Mouse (Mus musculus) heart, postnatal 0 days (tissue): ENCODE results near the gene Tnr. TPM values are rescaled to one million over a fixed set of nuclear protein-coding genes. Genes with fewer than 3 reads are reported as not detected.

Experiments used
- ATAC-seq: fragments of 200-750 bp; cut with Nextera tagmentation; 2 replicates; pipeline ENCODE4 v1.8.0; 2017; ENCODE audit warnings: low read depth, moderate number of reproducible peaks, moderate library complexity; ENCODE audit not compliant: insufficient read depth
- DNase-seq: peaks from one replicate; pipeline ENCODE4 v3.0.0-alpha.2; 2016; ENCODE audit warnings: low spot score
- H3K27ac ChIP-seq: fragments of 300-500 bp; sonication (generic); 2 replicates; pipeline ENCODE4 v1.5.1; 2014; ENCODE audit warnings: low read depth, mild to moderate bottlenecking
- H3K27me3 ChIP-seq: fragments of 300-500 bp; sonication (generic); 2 replicates; pipeline ENCODE4 v1.6.1; 2014; ENCODE audit warnings: low read length, mixed read lengths; ENCODE audit not compliant: control insufficient read depth, insufficient read depth
- H3K36me3 ChIP-seq: fragments of 300-500 bp; sonication (generic); replicated peaks from 2 replicates; pipeline ENCODE4 v1.6.1; 2014; ENCODE audit warnings: low read length, mixed read lengths; ENCODE audit not compliant: control insufficient read depth, insufficient read depth
- H3K4me1 ChIP-seq: fragments of 300-500 bp; sonication (generic); 2 replicates; pipeline ENCODE4 v1.6.1; 2014; ENCODE audit warnings: antibody characterized with exemption; ENCODE audit not compliant: control insufficient read depth, insufficient read depth
- H3K4me2 ChIP-seq: fragments of 300-500 bp; sonication (generic); 2 replicates; pipeline ENCODE4 v1.6.1; 2014; ENCODE audit warnings: low read depth, mild to moderate bottlenecking, low read length, moderate library complexity
- H3K4me3 ChIP-seq: fragments of 300-500 bp; sonication (generic); 2 replicates; pipeline ENCODE4 v1.5.1; 2014; ENCODE audit warnings: low read depth, low read length
- H3K9ac ChIP-seq: fragments of 300-500 bp; sonication (generic); replicated peaks from 2 replicates; pipeline ENCODE4 v1.6.1; 2014; ENCODE audit warnings: low read depth, low read length, mixed read lengths
- H3K9me3 ChIP-seq: fragments of 300-500 bp; sonication (generic); replicated peaks from 2 replicates; pipeline ENCODE4 v1.6.1; 2016; ENCODE audit warnings: low read length; ENCODE audit not compliant: control insufficient read depth
- CTCF ChIP-seq: IDR thresholded peaks from 2 replicates; pipeline ENCODE4 v1.5.1; 2016; ENCODE audit warnings: antibody characterized with exemption, control low read depth, low read depth
- EP300 ChIP-seq: IDR thresholded peaks from 2 replicates; pipeline ENCODE4 v1.6.1; 2016; ENCODE audit warnings: antibody characterized with exemption, low read depth
- WGBS: fragments of 180-500 bp; shearing (Covaris S2); extraction: QIAGEN DNeasy Blood & Tissue Kit; methylation state at CpG from one replicate; pipeline ENCODE4 v1.1.7; 2014; 5-methylcytosine and 5-hydroxymethylcytosine counted together
- polyA plus RNA-seq: library from polyadenylated mRNA; unstranded; fragments of >200 nt; fragmentation: Nextera tagmentation; extraction: Ambion mirVana; gene quantifications from 2 replicates; pipeline ENCODE4 v1.2.1, GENCODE M21; 2015
- total RNA-seq: library from RNA; depleted of rRNA; stranded (reverse); fragments of >200 nt; gene quantifications from 2 replicates; pipeline ENCODE4 v1.2.3, GENCODE M21; 2014; ENCODE audit warnings: low replicate concordance

Tnr gene
- total and polyA plus RNA-seq, 2 experiments from 2014 or later = 0.04 to 0.08 TPM

GRCm38 (mm10) chr1:159769948-159770347 lies 246.4 kb downstream of the Tnr start:
- no peak for ATAC-seq
- no peaks in the 10 kb centered on the region for H3K27me3 ChIP-seq
- 71% methylated on average over 6 of the region's 6 CpGs for WGBS
- H3K36me3 ChIP-seq = no peaks in the 10 kb centered on the region
- H3K4me2 ChIP-seq = no peak overlapping the region
- no peaks in the 10 kb centered on the region for H3K4me1 ChIP-seq
- no peak for DNase-seq
- no peak overlapping the region for H3K9ac ChIP-seq
- H3K4me3 ChIP-seq = no peak overlapping the region
- H3K27ac ChIP-seq = no peak overlapping the region
- TF ChIP-seq CTCF (no peak), EP300 (no peak)
- no peaks in the 10 kb centered on the region for H3K9me3 ChIP-seq

DNA sequence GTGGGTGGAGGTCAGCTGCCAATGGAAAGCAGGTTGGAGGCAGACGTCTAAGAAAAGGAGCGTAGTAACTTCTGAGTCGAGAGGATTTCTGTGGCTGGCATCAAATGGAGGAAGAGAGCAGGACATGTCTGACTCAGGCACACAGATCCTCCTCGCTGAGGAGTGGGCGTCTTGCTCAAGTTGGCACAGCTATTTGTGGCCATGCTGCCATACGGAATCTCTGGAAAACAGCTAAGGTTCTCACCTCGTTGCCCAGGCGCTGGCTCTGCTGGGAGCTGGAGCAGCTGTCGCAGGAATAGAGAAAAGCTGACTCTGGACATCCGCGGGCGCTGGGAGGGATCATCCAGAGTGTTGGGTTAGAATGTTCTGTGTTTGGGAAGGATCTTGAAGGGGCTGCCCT lies 250.1 kb downstream of the Tnr start:
- TF ChIP-seq EP300 = no peak
- no peak for TF ChIP-seq CTCF
- DNase-seq = no peak
- no peak overlapping the region for H3K4me2 ChIP-seq
- no peaks in the 10 kb centered on the region for H3K36me3 ChIP-seq
- no peaks in the 10 kb centered on the region for H3K9me3 ChIP-seq
- H3K4me1 ChIP-seq = no peaks in the 10 kb centered on the region
- no peaks in the 10 kb centered on the region for H3K27me3 ChIP-seq
- ATAC-seq = no peak
- no peak overlapping the region for H3K27ac ChIP-seq
- no peak overlapping the region for H3K9ac ChIP-seq
- no peak overlapping the region for H3K4me3 ChIP-seq
- WGBS = 71% methylated on average over 12 of the region's 12 CpGs

- Histone ChIP-seq H3K9ac (no peak overlapping the region), H3K4me2 (no peak overlapping the region), H3K36me3 (no peaks in the 10 kb centered on the region), H3K27me3 (no peaks in the 10 kb centered on the region), H3K27ac (no peak overlapping the region), H3K4me3 (no peak overlapping the region), H3K9me3 (no peaks in the 10 kb centered on the region), H3K4me1 (no peaks in the 10 kb centered on the region)
- ATAC-seq = no peak
- no peak for DNase-seq
- 74% methylated on average over 3 of the region's 3 CpGs for WGBS
- TF ChIP-seq EP300 = no peak
- TF ChIP-seq CTCF = no peak
These were observed 251.6 kb downstream of the Tnr start for GRCm38 (mm10) chr1:159775168-159775567.

DNA sequence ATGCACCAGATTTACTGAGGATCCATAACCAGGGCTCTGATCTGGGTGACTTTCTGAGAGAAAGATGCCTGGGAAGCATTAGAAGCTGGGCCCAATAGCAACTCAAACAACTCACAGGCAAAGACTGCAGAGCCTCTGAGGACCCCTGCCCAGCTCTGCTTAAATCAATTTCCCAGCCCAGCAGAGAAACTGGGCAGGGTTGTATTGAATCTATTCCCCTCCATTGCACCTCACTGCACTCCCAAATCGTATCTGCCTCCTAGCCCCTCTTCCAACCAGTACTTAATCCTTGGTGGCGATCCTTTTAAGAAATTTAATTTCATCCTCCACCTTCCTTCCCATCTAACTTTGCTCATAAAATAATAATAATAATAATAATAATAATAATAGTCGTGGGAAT lies 253.5 kb downstream of the Tnr start:
- H3K9ac ChIP-seq = no peak overlapping the region
- no peak overlapping the region for H3K4me2 ChIP-seq

GRCm38 (mm10) chr1:159779424-159779823 lies 255.9 kb downstream of the Tnr start:
- Histone ChIP-seq H3K27me3 (no peaks in the 10 kb centered on the region), H3K9ac (no peak overlapping the region), H3K4me2 (no peak overlapping the region), H3K9me3 (no peaks in the 10 kb centered on the region), H3K4me1 (no peaks in the 10 kb centered on the region), H3K4me3 (no peak overlapping the region), H3K36me3 (no peaks in the 10 kb centered on the region), H3K27ac (no peak overlapping the region)
- ATAC-seq (no peak), DNase-seq (no peak)
- TF ChIP-seq CTCF = no peak
- no peak for TF ChIP-seq EP300
- WGBS = 79% methylated on average over 3 of the region's 3 CpGs

More for the DNA sequence above, 253.5 kb downstream of the Tnr start:
- Histone ChIP-seq H3K27ac (no peak overlapping the region), H3K4me1 (no peaks in the 10 kb centered on the region), H3K36me3 (no peaks in the 10 kb centered on the region), H3K9me3 (no peaks in the 10 kb centered on the region), H3K27me3 (no peaks in the 10 kb centered on the region), H3K4me3 (no peak overlapping the region)
- no peak for DNase-seq
- TF ChIP-seq CTCF = no peak
- TF ChIP-seq EP300 = no peak
- ATAC-seq = no peak
- WGBS = 65% methylated on average over 3 of the region's 3 CpGs

- Histone ChIP-seq H3K9me3 (no peaks in the 10 kb centered on the region), H3K27me3 (no peaks in the 10 kb centered on the region), H3K4me3 (no peak overlapping the region), H3K4me1 (no peaks in the 10 kb centered on the region), H3K4me2 (no peak overlapping the region), H3K36me3 (no peaks in the 10 kb centered on the region), H3K27ac (no peak overlapping the region), H3K9ac (no peak overlapping the region)
- DNase-seq (no peak), ATAC-seq (no peak)
- 32% methylated on average over 5 of the region's 5 CpGs for WGBS
- no peak for TF ChIP-seq EP300
- TF ChIP-seq CTCF = peak; percentile 68
These were observed 260.3 kb downstream of the Tnr start for GRCm38 (mm10) chr1:159783842-159784241.
